Mouse (Mus musculus): ENCODE data around the gene Fbxo9. TPM values are rescaled to one million over a fixed set of nuclear protein-coding genes. Genes with fewer than 3 reads are reported as not detected.

Fbxo9 gene
- polyA plus RNA-seq, 1 experiment from 2014 or later, result 20.8 TPM

Other genes with a start within 250 kb of the Fbxo9 start
- 48.8 to 74.3 TPM (median 57.9 TPM) in 3 replicates for gene Elovl5, start 191.7 kb downstream of the Fbxo9 start, polyA plus RNA-seq (2018)
- not detected in 3 replicates for gene Gcm1, start 57.1 kb downstream of the Fbxo9 start, polyA plus RNA-seq (2018)
- 4.0 to 7.3 TPM (median 5.4 TPM) in 3 replicates for gene Ick, start 127 bp upstream of the Fbxo9 start, polyA plus RNA-seq (2018)
- not detected in 3 replicates for gene Gsta4, start 73.7 kb upstream of the Fbxo9 start, polyA plus RNA-seq (2018)
- gene Gsta1, start 121.6 kb upstream of the Fbxo9 start, polyA plus RNA-seq (2018), result not detected in 3 replicates
- not detected in 3 replicates for gene Gm3776, start 148.1 kb upstream of the Fbxo9 start, polyA plus RNA-seq (2018)
- gene Gm10639, start 180.9 kb upstream of the Fbxo9 start, polyA plus RNA-seq (2018), result not detected in 3 replicates
- gene Omt2a, start 205.7 kb upstream of the Fbxo9 start, polyA plus RNA-seq (2018), result not detected in 3 replicates
- gene Omt2b, start 218.5 kb upstream of the Fbxo9 start, polyA plus RNA-seq (2018), result not detected in 3 replicates
- gene Gsta2, start 246.7 kb upstream of the Fbxo9 start, polyA plus RNA-seq (2018), result not detected in 3 replicates